Mouse (Mus musculus) testis, adult 2 months (tissue): Measurements from ENCODE around the gene Baiap3. TPM values are rescaled to one million over a fixed set of nuclear protein-coding genes. Genes with fewer than 3 reads are reported as not detected.

Experiments used
- H3K27ac ChIP-seq: fragments of 200-500 bp; 2 replicates; pipeline ENCODE4 v1.5.1; 2012; ENCODE audit warnings: low read depth, low read length; ENCODE audit not compliant: control insufficient read depth, insufficient read depth
- H3K27me3 ChIP-seq: fragments of 200-500 bp; 2 replicates; pipeline ENCODE4 v1.6.1; 2012; ENCODE audit warnings: mild to moderate bottlenecking, low read length, moderate library complexity; ENCODE audit not compliant: control insufficient read depth, insufficient read depth
- H3K36me3 ChIP-seq: fragments of 200-500 bp; 2 replicates; pipeline ENCODE4 v1.6.1; 2012; ENCODE audit warnings: mild to moderate bottlenecking, low read length; ENCODE audit not compliant: control insufficient read depth, insufficient read depth
- H3K4me1 ChIP-seq: fragments of 200-500 bp; 2 replicates; pipeline ENCODE4 v1.6.1; 2012; ENCODE audit warnings: low read length; ENCODE audit not compliant: control insufficient read depth, insufficient read depth
- H3K4me3 ChIP-seq: fragments of 200-500 bp; 2 replicates; pipeline ENCODE4 v1.5.1; 2012; ENCODE audit warnings: low read depth, mild to moderate bottlenecking, low read length, moderate library complexity, mixed read lengths; ENCODE audit not compliant: control insufficient read depth
- CTCF ChIP-seq: fragments of 200-500 bp; IDR thresholded peaks from 2 replicates; pipeline ENCODE4 v1.5.1; 2012; ENCODE audit warnings: low read depth, mild to moderate bottlenecking, inconsistent platforms, low read length, moderate library complexity; ENCODE audit not compliant: control insufficient read depth, insufficient read depth, insufficient replicate concordance
- POLR2A ChIP-seq: fragments of 200-500 bp; IDR thresholded peaks from 2 replicates; pipeline ENCODE4 v1.6.1; 2012; ENCODE audit warnings: low read depth, mild to moderate bottlenecking, inconsistent platforms, low read length, moderate library complexity; ENCODE audit not compliant: control insufficient read depth
- polyA plus RNA-seq: library from polyadenylated mRNA; depleted of rRNA; stranded (reverse); fragments of >200 nt; gene quantifications from 2 replicates; pipeline ENCODE4 v1.2.3, GENCODE M21; 2012; rRNA removed

Gene Baiap3
- polyA plus RNA-seq, result 2.9 and 3.8 TPM in 2 replicates

GRCm38 (mm10) chr17:25256140-25256754, at the start of gene Baiap3:
Baiap3 (minus strand) TSS chr17:25256364.
- H3K4me1 ChIP-seq, result peaks cover 13% of the 10 kb centered on the region
- H3K4me3 ChIP-seq, result peak within 1 kb of the TSS; percentile 69
- no peaks in the 10 kb centered on the region for H3K27me3 ChIP-seq
- TF ChIP-seq POLR2A, result no peak
- TF ChIP-seq CTCF, result no peak
- no peak within 1 kb of the TSS for H3K27ac ChIP-seq
- no peaks in the 10 kb centered on the region for H3K36me3 ChIP-seq

GRCm38 (mm10) chr17:25298094-25298493, 41.9 kb upstream of the Baiap3 start, which contains the start of gene Prss34:
Prss34 (plus strand) TSS chr17:25298394.
- Histone ChIP-seq H3K36me3 (no peaks in the 10 kb centered on the region), H3K27me3 (no peaks in the 10 kb centered on the region), H3K4me1 (no peaks in the 10 kb centered on the region), H3K4me3 (no peak within 1 kb of the TSS), H3K27ac (no peak within 1 kb of the TSS)
- TF ChIP-seq CTCF, result no peak
- TF ChIP-seq POLR2A, result no peak

GRCm38 (mm10) chr17:25294111-25294510, 37.9 kb upstream of the Baiap3 start:
- TF ChIP-seq CTCF (no peak), POLR2A (no peak)
- H3K27me3 ChIP-seq, result no peaks in the 10 kb centered on the region
- no peaks in the 10 kb centered on the region for H3K4me1 ChIP-seq
- H3K36me3 ChIP-seq, result no peaks in the 10 kb centered on the region
- H3K4me3 ChIP-seq, result no peak overlapping the region
- H3K27ac ChIP-seq, result no peak overlapping the region

GRCm38 (mm10) chr17:25293495-25293894, 37.3 kb upstream of the Baiap3 start:
- Histone ChIP-seq H3K36me3 (no peaks in the 10 kb centered on the region), H3K4me3 (no peak overlapping the region), H3K4me1 (no peaks in the 10 kb centered on the region), H3K27me3 (no peaks in the 10 kb centered on the region), H3K27ac (no peak overlapping the region)
- TF ChIP-seq POLR2A, result no peak
- TF ChIP-seq CTCF, result no peak

GRCm38 (mm10) chr17:25290411-25290810, 34.2 kb upstream of the Baiap3 start:
- H3K4me3 ChIP-seq, result no peak overlapping the region
- H3K4me1 ChIP-seq, result no peaks in the 10 kb centered on the region
- H3K27me3 ChIP-seq, result no peaks in the 10 kb centered on the region
- no peak overlapping the region for H3K27ac ChIP-seq
- no peaks in the 10 kb centered on the region for H3K36me3 ChIP-seq
- TF ChIP-seq POLR2A, result no peak
- TF ChIP-seq CTCF, result no peak

GRCm38 (mm10) chr17:25288842-25289241, 32.7 kb upstream of the Baiap3 start:
- TF ChIP-seq CTCF (peak; percentile 60; the same call in 1 of the 2 replicates), POLR2A (no peak)
- Histone ChIP-seq H3K27ac (no peak overlapping the region), H3K36me3 (no peaks in the 10 kb centered on the region), H3K4me1 (no peaks in the 10 kb centered on the region), H3K27me3 (no peaks in the 10 kb centered on the region), H3K4me3 (no peak overlapping the region)

GRCm38 (mm10) chr17:25285033-25285432, 28.9 kb upstream of the Baiap3 start:
- Histone ChIP-seq H3K4me1 (no peaks in the 10 kb centered on the region), H3K27ac (no peak overlapping the region), H3K36me3 (no peaks in the 10 kb centered on the region), H3K4me3 (no peak overlapping the region), H3K27me3 (no peaks in the 10 kb centered on the region)
- TF ChIP-seq POLR2A (no peak), CTCF (peak; percentile 80; the same call in 1 of the 2 replicates)
